Mouse (Mus musculus) midbrain, embryonic 15.5 days (tissue): ENCODE measurements around the gene Mknk2. TPM values are rescaled to one million over a fixed set of nuclear protein-coding genes. Genes with fewer than 3 reads are reported as not detected.

Experiments
- ATAC-seq: fragments of 200-750 bp; cut with Nextera tagmentation; replicated peaks from 2 replicates; pipeline ENCODE4 v1.8.0; 2017; ENCODE audit warnings: moderate TSS enrichment
- H3K27ac ChIP-seq: fragments of 300-500 bp; sonication (generic); 2 replicates; pipeline ENCODE4 v1.5.1; 2015; ENCODE audit warnings: mild to moderate bottlenecking, inconsistent platforms
- H3K27me3 ChIP-seq: fragments of 300-500 bp; sonication (generic); replicated peaks from 2 replicates; pipeline ENCODE4 v1.6.1; 2015; ENCODE audit warnings: inconsistent platforms
- H3K36me3 ChIP-seq: fragments of 300-500 bp; sonication (generic); replicated peaks from 2 replicates; pipeline ENCODE4 v1.6.1; 2015; ENCODE audit warnings: inconsistent platforms
- H3K4me1 ChIP-seq: fragments of 300-500 bp; sonication (generic); 2 replicates; pipeline ENCODE4 v1.6.1; 2015; ENCODE audit warnings: inconsistent platforms
- H3K4me2 ChIP-seq: fragments of 300-500 bp; sonication (generic); 2 replicates; pipeline ENCODE4 v1.6.1; 2015; ENCODE audit warnings: inconsistent platforms, mild to moderate bottlenecking, moderate library complexity
- H3K4me3 ChIP-seq: fragments of 300-500 bp; sonication (generic); 2 replicates; pipeline ENCODE4 v1.5.1; 2015; ENCODE audit warnings: mild to moderate bottlenecking, inconsistent platforms
- H3K9ac ChIP-seq: fragments of 300-500 bp; sonication (generic); 2 replicates; pipeline ENCODE4 v1.6.1; 2015; ENCODE audit warnings: mild to moderate bottlenecking, inconsistent platforms
- H3K9me3 ChIP-seq: fragments of 300-500 bp; sonication (generic); 2 replicates; pipeline ENCODE4 v1.6.1; 2016; ENCODE audit warnings: inconsistent platforms
- WGBS: fragments of 180-500 bp; shearing (Covaris S2); methylation state at CpG from one replicate; pipeline ENCODE4 v1.1.7; 2015; ENCODE audit warnings: mixed read lengths; 5-methylcytosine and 5-hydroxymethylcytosine counted together
- polyA plus RNA-seq: library from polyadenylated mRNA; unstranded; fragments of >200 nt; fragmentation: Nextera tagmentation; extraction: Ambion mirVana; gene quantifications from 2 replicates; pipeline ENCODE4 v1.2.1, GENCODE M21; 2015

The Mknk2 gene
- polyA plus RNA-seq, 1 experiment from 2014 or later: 61.5 TPM

- peaks cover 13% of the 10 kb centered on the region; the same call in 1 of the 2 replicates for H3K36me3 ChIP-seq
- peaks cover 56% of the 10 kb centered on the region for H3K4me1 ChIP-seq
- no peak overlapping the region for H3K27ac ChIP-seq
- 68% methylated on average over 5 of the region's 5 CpGs for WGBS
- H3K4me2 ChIP-seq: peak overlapping the region; percentile 82
- no peaks in the 10 kb centered on the region for H3K27me3 ChIP-seq
- no peaks in the 10 kb centered on the region for H3K9me3 ChIP-seq
- peak overlapping the region; percentile 93 for H3K9ac ChIP-seq
- peak overlapping the region; percentile 94 for H3K4me3 ChIP-seq
- no peak for ATAC-seq
These were observed 3.7 kb downstream of the Mknk2 start for GRCm38 (mm10) chr10:80674161-80674711.

GRCm38 (mm10) chr10:80673690-80674089 is 4.2 kb downstream of the Mknk2 start:
- WGBS: 94% methylated on average over 3 of the region's 3 CpGs
- ATAC-seq: no peak
- Histone ChIP-seq H3K4me3 (peak overlapping the region; percentile 94; the same call in 1 of the 2 replicates), H3K4me2 (peak overlapping the region; percentile 82), H3K27ac (no peak overlapping the region), H3K9me3 (no peaks in the 10 kb centered on the region), H3K36me3 (peaks cover 14% of the 10 kb centered on the region; the same call in 1 of the 2 replicates), H3K9ac (peak overlapping the region; percentile 93; the same call in 1 of the 2 replicates), H3K4me1 (peaks cover 56% of the 10 kb centered on the region), H3K27me3 (no peaks in the 10 kb centered on the region)

GRCm38 (mm10) chr10:80671936-80672690 is 5.8 kb downstream of the Mknk2 start:
- H3K27me3 ChIP-seq: no peaks in the 10 kb centered on the region
- WGBS: 87% methylated on average over 11 of the region's 11 CpGs
- H3K27ac ChIP-seq: no peak overlapping the region
- H3K4me2 ChIP-seq: no peak overlapping the region
- no peak overlapping the region for H3K4me3 ChIP-seq
- no peak overlapping the region for H3K9ac ChIP-seq
- no peaks in the 10 kb centered on the region for H3K9me3 ChIP-seq
- peaks cover 27% of the 10 kb centered on the region; the same call in 1 of the 2 replicates for H3K36me3 ChIP-seq
- ATAC-seq: no peak
- peaks cover 41% of the 10 kb centered on the region for H3K4me1 ChIP-seq

- Histone ChIP-seq H3K4me1 (peaks cover 36% of the 10 kb centered on the region), H3K9me3 (no peaks in the 10 kb centered on the region), H3K4me2 (no peak overlapping the region), H3K27me3 (no peaks in the 10 kb centered on the region), H3K36me3 (peaks cover 36% of the 10 kb centered on the region), H3K9ac (no peak overlapping the region), H3K27ac (no peak overlapping the region), H3K4me3 (no peak overlapping the region)
- 90% methylated on average over 4 of the region's 4 CpGs for WGBS
- no peak for ATAC-seq
These were observed 6.7 kb downstream of the Mknk2 start for GRCm38 (mm10) chr10:80671251-80671650.

- H3K4me3 ChIP-seq: no peak overlapping the region
- H3K36me3 ChIP-seq: peaks cover 40% of the 10 kb centered on the region
- H3K4me1 ChIP-seq: peaks cover 36% of the 10 kb centered on the region
- no peak overlapping the region for H3K9ac ChIP-seq
- WGBS: 95% methylated on average over 2 of the region's 2 CpGs
- no peaks in the 10 kb centered on the region for H3K27me3 ChIP-seq
- no peak overlapping the region for H3K4me2 ChIP-seq
- H3K9me3 ChIP-seq: no peaks in the 10 kb centered on the region
- no peak overlapping the region for H3K27ac ChIP-seq
- ATAC-seq: no peak
These were observed 7.4 kb downstream of the Mknk2 start for GRCm38 (mm10) chr10:80670531-80670930.

- Histone ChIP-seq H3K36me3 (peaks cover 40% of the 10 kb centered on the region), H3K9me3 (no peaks in the 10 kb centered on the region), H3K4me1 (peaks cover 30% of the 10 kb centered on the region), H3K27ac (no peak overlapping the region), H3K4me2 (no peak overlapping the region), H3K9ac (no peak overlapping the region), H3K27me3 (no peaks in the 10 kb centered on the region), H3K4me3 (no peak overlapping the region)
- WGBS: 95% methylated on average over 7 of the region's 7 CpGs
- no peak for ATAC-seq
These were observed 8.0 kb downstream of the Mknk2 start for GRCm38 (mm10) chr10:80669737-80670485.

DNA sequence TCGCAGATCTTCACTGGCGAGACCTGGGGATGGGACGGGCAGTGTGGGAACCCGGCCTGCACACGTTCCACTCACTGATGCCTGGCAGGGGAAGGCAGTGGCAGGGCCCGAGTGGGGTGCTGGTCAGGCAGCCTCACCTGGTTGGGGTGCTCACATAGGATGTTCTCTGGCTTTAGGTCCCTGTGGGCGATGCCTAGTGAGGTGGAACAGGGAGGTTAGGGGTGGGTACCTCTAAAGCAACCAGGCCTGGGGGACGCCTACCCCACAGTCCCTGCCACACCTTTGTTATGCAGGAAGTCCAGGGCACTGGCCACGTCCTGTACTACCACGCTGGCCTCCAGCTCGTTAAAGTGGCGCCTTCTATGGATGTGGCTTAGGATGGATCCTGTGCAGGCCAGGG is 8.9 kb downstream of the Mknk2 start:
- H3K4me2 ChIP-seq: no peak overlapping the region
- H3K9me3 ChIP-seq: no peaks in the 10 kb centered on the region
- ATAC-seq: no peak
- H3K4me1 ChIP-seq: peaks cover 21% of the 10 kb centered on the region
- H3K27me3 ChIP-seq: no peaks in the 10 kb centered on the region
- H3K36me3 ChIP-seq: peaks cover 40% of the 10 kb centered on the region
- 93% methylated on average over 12 of the region's 12 CpGs for WGBS
- H3K27ac ChIP-seq: no peak overlapping the region
- H3K4me3 ChIP-seq: no peak overlapping the region
- no peak overlapping the region for H3K9ac ChIP-seq

DNA sequence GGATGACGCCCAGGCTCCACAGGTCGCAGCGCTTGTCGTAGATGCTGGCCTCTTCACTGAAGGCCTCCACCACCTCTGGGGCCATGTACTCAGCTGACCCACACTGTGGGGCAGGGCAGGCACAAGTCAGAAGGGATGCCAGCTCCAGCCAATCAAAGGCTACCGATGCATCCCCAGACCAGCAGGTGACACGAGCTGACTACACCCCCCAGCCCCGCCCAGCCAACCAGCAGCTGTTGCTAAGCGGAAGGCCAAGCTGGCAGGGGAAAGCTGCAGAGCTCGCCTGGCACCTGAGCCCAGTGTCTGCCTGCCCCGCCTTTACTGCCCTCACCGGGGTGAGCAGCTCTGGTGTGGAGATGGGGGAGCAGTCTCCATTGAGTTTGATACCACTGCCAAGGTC is 9.3 kb downstream of the Mknk2 start:
- Histone ChIP-seq H3K9ac (no peak overlapping the region), H3K4me1 (peaks cover 17% of the 10 kb centered on the region), H3K4me2 (no peak overlapping the region), H3K27ac (no peak overlapping the region), H3K4me3 (no peak overlapping the region), H3K36me3 (peaks cover 40% of the 10 kb centered on the region), H3K9me3 (no peaks in the 10 kb centered on the region), H3K27me3 (no peaks in the 10 kb centered on the region)
- ATAC-seq: no peak
- 86% methylated on average over 11 of the region's 11 CpGs for WGBS

DNA sequence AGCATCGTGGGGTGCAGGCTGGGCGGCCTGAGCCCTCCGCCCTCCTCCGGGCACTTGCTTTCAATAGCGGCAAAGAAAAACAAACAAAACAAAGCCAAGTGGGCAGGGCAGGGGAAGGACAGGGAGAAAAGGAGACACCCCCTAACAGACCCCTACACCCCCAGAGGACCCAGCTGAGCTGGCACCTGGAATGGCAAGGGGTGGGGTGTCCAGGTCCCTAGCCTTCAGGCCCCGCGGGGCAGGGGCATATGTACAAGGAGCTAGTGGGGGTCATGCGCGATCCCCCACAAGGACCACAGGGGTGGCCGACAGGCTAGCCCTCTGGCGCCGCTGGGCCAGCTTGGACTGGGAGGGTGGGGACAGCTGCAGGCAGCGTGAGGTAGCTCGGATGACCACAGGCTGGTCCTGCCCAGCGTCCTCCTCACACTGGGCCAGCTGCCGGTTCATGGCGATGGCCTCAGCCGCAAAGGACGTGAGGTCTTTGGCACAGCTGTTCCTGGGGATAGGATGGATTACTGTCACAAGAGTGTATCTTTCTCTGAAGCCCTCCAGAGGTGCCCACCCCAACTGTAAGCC is 11.0 kb downstream of the Mknk2 start:
- Histone ChIP-seq H3K9me3 (no peaks in the 10 kb centered on the region), H3K27ac (no peak overlapping the region), H3K4me2 (no peak overlapping the region), H3K27me3 (no peaks in the 10 kb centered on the region), H3K36me3 (peaks cover 40% of the 10 kb centered on the region), H3K4me1 (0 out of 2 replicates have a peak, but pooled peaks cover under 1% of the 10 kb centered on the region), H3K4me3 (no peak overlapping the region), H3K9ac (no peak overlapping the region)
- no peak for ATAC-seq
- 85% methylated on average over 19 of the region's 19 CpGs for WGBS

DNA sequence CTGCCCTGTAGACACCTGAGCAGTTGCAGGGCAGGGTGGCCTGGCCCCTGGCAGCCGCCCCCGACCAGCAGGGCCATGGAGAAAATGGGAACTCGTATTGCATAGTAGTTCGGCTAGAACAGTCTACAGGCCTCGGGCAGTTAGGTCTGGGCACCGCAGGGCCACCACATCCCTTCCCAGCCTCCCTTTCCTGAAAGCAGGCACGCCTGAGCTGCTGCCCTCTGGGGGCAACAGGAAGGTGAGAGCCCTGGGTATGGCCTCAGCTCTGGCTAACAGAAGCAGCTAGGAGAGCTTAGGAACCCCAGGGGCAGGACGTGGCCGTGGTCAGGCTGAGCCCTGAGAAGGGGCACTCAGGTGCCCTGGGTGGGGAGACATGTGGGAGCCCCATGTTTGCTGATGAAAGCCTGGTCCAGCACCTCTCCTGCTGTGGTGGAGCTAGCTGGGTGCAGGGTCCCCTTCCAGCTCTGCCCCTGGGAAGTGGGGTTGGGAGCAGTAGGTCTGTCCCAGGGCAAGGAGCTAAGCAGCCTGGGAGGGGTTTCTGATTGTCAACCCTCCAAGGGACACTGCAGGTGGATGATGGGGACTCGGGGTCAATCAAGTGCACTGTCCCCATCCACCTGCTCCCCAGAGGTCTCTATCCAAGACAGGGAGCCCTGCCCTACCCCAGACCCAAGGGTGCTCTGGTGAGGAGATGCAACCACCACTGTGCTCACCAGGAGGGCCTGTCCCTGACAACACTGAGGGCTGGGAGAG is 11.8 kb downstream of the Mknk2 start:
- no peaks in the 10 kb centered on the region for H3K4me1 ChIP-seq
- no peak overlapping the region for H3K4me2 ChIP-seq
- H3K36me3 ChIP-seq: peaks cover 35% of the 10 kb centered on the region
- no peaks in the 10 kb centered on the region for H3K27me3 ChIP-seq
- 71% methylated on average over 10 of the region's 10 CpGs for WGBS
- ATAC-seq: no peak
- H3K27ac ChIP-seq: no peak overlapping the region
- H3K4me3 ChIP-seq: no peak overlapping the region
- no peaks in the 10 kb centered on the region for H3K9me3 ChIP-seq
- no peak overlapping the region for H3K9ac ChIP-seq

DNA sequence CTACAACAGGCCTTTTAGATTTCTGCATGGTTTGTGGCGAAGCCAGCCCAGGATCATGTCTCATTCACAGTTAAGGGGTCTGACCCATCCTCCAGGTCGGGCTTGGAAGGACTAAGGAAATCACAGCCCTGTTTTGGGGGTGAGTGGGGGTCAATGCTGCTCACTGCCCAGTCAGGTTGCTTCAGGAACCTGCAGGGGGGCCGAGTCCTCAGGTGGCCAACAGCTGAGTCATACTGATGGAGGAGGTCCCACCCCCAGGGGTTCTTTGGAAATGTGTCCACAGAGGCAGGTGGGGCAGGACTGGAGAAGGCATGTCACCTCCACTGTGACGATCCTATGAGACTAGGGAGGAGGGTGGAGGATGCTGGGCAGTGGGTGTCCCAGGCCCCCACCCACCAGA is 12.5 kb downstream of the Mknk2 start:
- H3K4me3 ChIP-seq: no peak overlapping the region
- H3K27ac ChIP-seq: no peak overlapping the region
- WGBS: 79% methylated on average over 4 of the region's 4 CpGs
- H3K36me3 ChIP-seq: peaks cover 33% of the 10 kb centered on the region
- H3K4me2 ChIP-seq: no peak overlapping the region
- H3K27me3 ChIP-seq: no peaks in the 10 kb centered on the region
- no peak for ATAC-seq
- no peak overlapping the region for H3K9ac ChIP-seq
- H3K4me1 ChIP-seq: no peaks in the 10 kb centered on the region
- no peaks in the 10 kb centered on the region for H3K9me3 ChIP-seq

DNA sequence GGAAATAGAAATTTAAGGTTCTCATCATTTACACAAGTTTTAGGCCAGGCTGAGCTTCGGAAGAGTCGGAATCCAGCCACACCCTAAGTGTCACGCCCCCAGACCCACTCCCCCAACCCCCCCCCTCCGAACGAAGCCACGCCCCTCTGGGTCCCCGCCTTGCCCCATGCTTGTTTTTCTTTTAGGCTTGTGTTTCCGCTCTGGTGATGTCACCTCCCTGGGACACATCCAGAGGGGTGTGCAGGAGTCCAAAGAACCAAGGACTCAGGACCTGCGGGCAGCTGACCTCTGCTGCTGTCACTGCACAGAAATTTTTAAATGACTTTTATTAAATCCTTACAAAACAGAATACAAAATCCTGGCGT is 12.9 kb downstream of the Mknk2 start:
- no peak for ATAC-seq
- peaks cover 29% of the 10 kb centered on the region for H3K36me3 ChIP-seq
- 20% methylated on average over 10 of the region's 10 CpGs for WGBS
- H3K4me1 ChIP-seq: no peaks in the 10 kb centered on the region
- no peak overlapping the region for H3K27ac ChIP-seq
- H3K27me3 ChIP-seq: no peaks in the 10 kb centered on the region
- no peaks in the 10 kb centered on the region for H3K9me3 ChIP-seq
- H3K4me2 ChIP-seq: no peak overlapping the region
- H3K9ac ChIP-seq: no peak overlapping the region
- no peak overlapping the region for H3K4me3 ChIP-seq
